Mouse (Mus musculus) lung, embryonic 14.5 days (tissue): ENCODE data around the gene Tmigd3. TPM values are rescaled to one million over a fixed set of nuclear protein-coding genes. Genes with fewer than 3 reads are reported as not detected.
A peak's percentile ranks its signal among the peaks of the same experiment; 100 is the strongest.

Experiments used
- ATAC-seq: fragments of 200-750 bp; cut with Nextera tagmentation; 2 replicates; pipeline ENCODE4 v1.8.0; 2017; ENCODE audit warnings: mild to moderate bottlenecking, moderate TSS enrichment, moderate library complexity; ENCODE audit not compliant: insufficient read depth
- DNase-seq: peaks from one replicate; pipeline ENCODE4 v3.0.0-alpha.2; 2015
- H3K27ac ChIP-seq: fragments of 300-500 bp; sonication (generic); 2 replicates; pipeline ENCODE4 v1.5.1; 2014; ENCODE audit warnings: low read depth, mild to moderate bottlenecking, moderate library complexity
- H3K27me3 ChIP-seq: fragments of 300-500 bp; sonication (generic); 2 replicates; pipeline ENCODE4 v1.6.1; 2014; ENCODE audit warnings: low read length, control low read depth; ENCODE audit not compliant: insufficient read depth
- H3K36me3 ChIP-seq: fragments of 300-500 bp; sonication (generic); 2 replicates; pipeline ENCODE4 v1.6.1; 2014; ENCODE audit warnings: control low read depth; ENCODE audit not compliant: insufficient read depth
- H3K4me1 ChIP-seq: fragments of 300-500 bp; sonication (generic); 2 replicates; pipeline ENCODE4 v1.6.1; 2014; ENCODE audit warnings: antibody characterized with exemption, control low read depth; ENCODE audit not compliant: insufficient read depth
- H3K4me2 ChIP-seq: fragments of 300-500 bp; sonication (generic); 2 replicates; pipeline ENCODE4 v1.6.1; 2014; ENCODE audit warnings: mild to moderate bottlenecking
- H3K4me3 ChIP-seq: fragments of 300-500 bp; sonication (generic); 2 replicates; pipeline ENCODE4 v1.5.1; 2014; ENCODE audit warnings: low read depth, low read length
- H3K9ac ChIP-seq: fragments of 300-500 bp; sonication (generic); 2 replicates; pipeline ENCODE4 v1.6.1; 2014
- H3K9me3 ChIP-seq: fragments of 300-500 bp; sonication (generic); 2 replicates; pipeline ENCODE4 v1.6.1; 2016; ENCODE audit warnings: low read depth, low read length, control low read depth
- CTCF ChIP-seq: IDR thresholded peaks from 2 replicates; pipeline ENCODE4 v1.5.1; 2016; ENCODE audit warnings: antibody characterized with exemption, low read depth
- WGBS: fragments of 180-500 bp; shearing (Covaris S2); extraction: QIAGEN DNeasy Blood & Tissue Kit; methylation state at CpG from one replicate; pipeline ENCODE4 v1.1.7; 2014; 5-methylcytosine and 5-hydroxymethylcytosine counted together
- polyA plus RNA-seq: library from polyadenylated mRNA; unstranded; fragments of >200 nt; fragmentation: Nextera tagmentation; extraction: Ambion mirVana; gene quantifications from 2 replicates; pipeline ENCODE4 v1.2.1, GENCODE M21; 2014

Tmigd3 gene
- polyA plus RNA-seq, 1 experiment from 2014 or later: 0.22 TPM

- 81% methylated on average over 2 of the region's 2 CpGs for WGBS
Measured at GRCm38 (mm10) chr3:105883111-105883510, 12.4 kb downstream of the Tmigd3 start.

GRCm38 (mm10) chr3:105888961-105889360, 18.3 kb downstream of the Tmigd3 start:
- ATAC-seq (no peak), DNase-seq (no peak)
- no peak overlapping the region for H3K9ac ChIP-seq
- TF ChIP-seq CTCF: no peak
- 0 out of 2 replicates have a peak, but pooled peaks cover 3% of the 10 kb centered on the region for H3K4me1 ChIP-seq
- no peaks in the 10 kb centered on the region for H3K36me3 ChIP-seq
- no peak overlapping the region for H3K27ac ChIP-seq
- no peaks in the 10 kb centered on the region for H3K27me3 ChIP-seq
- 76% methylated on average over 3 of the region's 3 CpGs for WGBS
- H3K4me2 ChIP-seq: no peak overlapping the region
- no peak overlapping the region for H3K4me3 ChIP-seq
- no peaks in the 10 kb centered on the region for H3K9me3 ChIP-seq

More at GRCm38 (mm10) chr3:105883111-105883510, 12.4 kb downstream of the Tmigd3 start:
- Histone ChIP-seq H3K9me3 (no peaks in the 10 kb centered on the region), H3K9ac (no peak overlapping the region), H3K36me3 (no peaks in the 10 kb centered on the region), H3K4me2 (no peak overlapping the region), H3K4me1 (no peaks in the 10 kb centered on the region), H3K27ac (no peak overlapping the region), H3K4me3 (no peak overlapping the region), H3K27me3 (no peaks in the 10 kb centered on the region)
- DNase-seq (no peak), ATAC-seq (no peak)
- no peak for TF ChIP-seq CTCF

GRCm38 (mm10) chr3:105890220-105890619, 19.5 kb downstream of the Tmigd3 start:
- Histone ChIP-seq H3K36me3 (no peaks in the 10 kb centered on the region), H3K4me1 (peaks cover 16% of the 10 kb centered on the region), H3K4me3 (no peak overlapping the region), H3K27ac (no peak overlapping the region), H3K9me3 (no peaks in the 10 kb centered on the region), H3K4me2 (no peak overlapping the region), H3K9ac (no peak overlapping the region), H3K27me3 (no peaks in the 10 kb centered on the region)
- no peak for TF ChIP-seq CTCF
- ATAC-seq: no peak
- 52% methylated on average over 4 of the region's 4 CpGs for WGBS
- DNase-seq: no peak

- Histone ChIP-seq H3K9me3 (no peaks in the 10 kb centered on the region), H3K27me3 (no peaks in the 10 kb centered on the region), H3K4me1 (peaks cover 19% of the 10 kb centered on the region), H3K4me2 (no peak overlapping the region), H3K27ac (no peak overlapping the region), H3K36me3 (no peaks in the 10 kb centered on the region), H3K4me3 (no peak overlapping the region), H3K9ac (no peak overlapping the region)
- no peak for DNase-seq
- ATAC-seq: no peak
- 63% methylated on average over 3 of the region's 3 CpGs for WGBS
- TF ChIP-seq CTCF: no peak
Measured at GRCm38 (mm10) chr3:105891141-105891540, 20.4 kb downstream of the Tmigd3 start.

GRCm38 (mm10) chr3:105891760-105892571, 21.3 kb downstream of the Tmigd3 start:
- H3K4me2 ChIP-seq: 0 out of 2 replicates have a peak overlapping the region, but pooled peaks have one; percentile 12
- H3K27me3 ChIP-seq: no peaks in the 10 kb centered on the region
- DNase-seq (peak; percentile 39), ATAC-seq (peak; percentile 16; the same call in 1 of the 2 replicates)
- H3K27ac ChIP-seq: peak overlapping the region; percentile 69
- no peaks in the 10 kb centered on the region for H3K9me3 ChIP-seq
- H3K36me3 ChIP-seq: no peaks in the 10 kb centered on the region
- no peak for TF ChIP-seq CTCF
- 78% methylated on average over 10 of the region's 10 CpGs for WGBS
- no peak overlapping the region for H3K4me3 ChIP-seq
- H3K4me1 ChIP-seq: peaks cover 19% of the 10 kb centered on the region
- H3K9ac ChIP-seq: no peak overlapping the region

- Histone ChIP-seq H3K36me3 (no peaks in the 10 kb centered on the region), H3K27me3 (no peaks in the 10 kb centered on the region), H3K4me1 (peaks cover 19% of the 10 kb centered on the region), H3K4me2 (no peak overlapping the region), H3K4me3 (no peak overlapping the region), H3K27ac (peak overlapping the region; percentile 69; the same call in 1 of the 2 replicates), H3K9ac (no peak overlapping the region), H3K9me3 (no peaks in the 10 kb centered on the region)
- ATAC-seq: no peak
- no peak for DNase-seq
- 72% methylated on average over 19 of the region's 19 CpGs for WGBS
- TF ChIP-seq CTCF: no peak
Measured at GRCm38 (mm10) chr3:105892572-105893495, 22.1 kb downstream of the Tmigd3 start.
